Mouse (Mus musculus) C2C12 (cell line): ENCODE measurements around the gene Tsc22d1. TPM values are rescaled to one million over a fixed set of nuclear protein-coding genes. Genes with fewer than 3 reads are reported as not detected.

Source experiments
- H3K27me3 ChIP-seq: one replicate; pipeline ENCODE4 v1.6.1; 2011; ENCODE audit not compliant: control insufficient read depth, insufficient read depth, insufficient read length
- H3K36me3 ChIP-seq: one replicate; pipeline ENCODE4 v1.6.1; 2011; ENCODE audit not compliant: control insufficient read depth, insufficient read depth
- H3K4me3 ChIP-seq: one replicate; pipeline ENCODE4 v1.5.1; 2011; ENCODE audit warnings: mild to moderate bottlenecking, control low read depth; ENCODE audit not compliant: poor library complexity, insufficient read depth, severe bottlenecking
- H3K79me2 ChIP-seq: one replicate; pipeline ENCODE4 v1.6.1; 2011; ENCODE audit not compliant: control insufficient read depth, insufficient read depth
- H3K79me3 ChIP-seq: one replicate; pipeline ENCODE4 v1.6.1; 2011; ENCODE audit warnings: low read depth, control low read depth
- H3ac ChIP-seq: one replicate; pipeline ENCODE3; 2011; ENCODE audit warnings: low read depth; ENCODE audit not compliant: control insufficient read depth, insufficient read length
- CEBPB ChIP-seq: IDR thresholded peaks from one replicate; pipeline ENCODE4 v1.6.1; 2011; ENCODE audit warnings: low read depth, mild to moderate bottlenecking, control low read depth, moderate library complexity
- CTCF ChIP-seq: IDR thresholded peaks from one replicate; pipeline ENCODE4 v1.5.1; 2011; ENCODE audit not compliant: control insufficient read depth, insufficient read depth, insufficient read length
- FOSL1 ChIP-seq: IDR thresholded peaks from one replicate; pipeline ENCODE4 v1.8.0; 2011; ENCODE audit warnings: mild to moderate bottlenecking, low read length; ENCODE audit not compliant: poor library complexity, insufficient read depth, severe bottlenecking
- MAX ChIP-seq: IDR thresholded peaks from one replicate; pipeline ENCODE4 v1.6.1; 2011; ENCODE audit warnings: mild to moderate bottlenecking, control low read depth
- MYOD1 ChIP-seq: IDR thresholded peaks from one replicate; pipeline ENCODE4 v1.6.1; 2011; ENCODE audit warnings: low read depth; ENCODE audit not compliant: control insufficient read depth, insufficient read length
- MYOG ChIP-seq: IDR thresholded peaks from one replicate; pipeline ENCODE4 v1.6.1; 2011; ENCODE audit not compliant: control insufficient read depth, insufficient read length; ENCODE audit errors: extremely low read depth
- USF1 ChIP-seq: IDR thresholded peaks from one replicate; pipeline ENCODE4 v1.6.1; 2011; ENCODE audit warnings: low read depth, mild to moderate bottlenecking, control low read depth, moderate library complexity
- polyA plus RNA-seq: library from polyadenylated mRNA; unstranded; fragments of >200 nt; fragmentation: generic; extraction: Trizol; gene quantifications from one replicate; pipeline ENCODE4 v1.2.1, GENCODE M21; 2012; ENCODE audit warnings: missing spikeins

Gene Tsc22d1
- polyA plus RNA-seq, 1 experiment, result 546 TPM

DNA sequence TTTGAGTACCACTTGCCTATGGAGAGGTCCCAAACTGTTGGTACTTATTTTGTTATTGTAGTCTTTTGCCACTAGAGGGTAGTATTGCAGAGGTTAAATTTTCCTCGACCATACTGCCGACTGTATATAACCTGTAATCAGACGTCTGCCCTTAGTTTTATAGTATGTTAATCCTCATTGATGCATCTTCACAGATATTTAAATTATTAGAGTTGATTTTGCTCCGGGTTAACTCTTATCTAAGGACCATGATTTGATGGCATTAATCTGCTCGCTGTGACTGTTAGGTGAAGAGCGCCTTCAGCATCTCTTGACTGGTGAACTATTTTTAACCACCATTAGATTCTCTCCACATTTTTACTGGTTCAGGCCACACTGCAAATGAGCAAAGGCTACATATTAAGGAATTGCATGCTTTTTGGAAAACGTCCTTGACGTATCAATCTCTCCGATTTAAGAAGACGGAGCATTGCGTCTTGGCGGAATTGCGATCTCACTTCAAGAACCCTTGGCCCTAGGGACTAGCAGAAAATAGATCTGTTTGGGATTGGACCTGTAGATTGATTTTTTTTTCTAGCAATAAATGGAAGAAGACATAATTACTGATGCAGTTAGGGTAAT is 88.6 kb downstream of the Tsc22d1 start:
- Histone ChIP-seq H3K4me3 (no peak overlapping the region), H3K79me3 (peaks cover 38% of the 10 kb centered on the region)

DNA sequence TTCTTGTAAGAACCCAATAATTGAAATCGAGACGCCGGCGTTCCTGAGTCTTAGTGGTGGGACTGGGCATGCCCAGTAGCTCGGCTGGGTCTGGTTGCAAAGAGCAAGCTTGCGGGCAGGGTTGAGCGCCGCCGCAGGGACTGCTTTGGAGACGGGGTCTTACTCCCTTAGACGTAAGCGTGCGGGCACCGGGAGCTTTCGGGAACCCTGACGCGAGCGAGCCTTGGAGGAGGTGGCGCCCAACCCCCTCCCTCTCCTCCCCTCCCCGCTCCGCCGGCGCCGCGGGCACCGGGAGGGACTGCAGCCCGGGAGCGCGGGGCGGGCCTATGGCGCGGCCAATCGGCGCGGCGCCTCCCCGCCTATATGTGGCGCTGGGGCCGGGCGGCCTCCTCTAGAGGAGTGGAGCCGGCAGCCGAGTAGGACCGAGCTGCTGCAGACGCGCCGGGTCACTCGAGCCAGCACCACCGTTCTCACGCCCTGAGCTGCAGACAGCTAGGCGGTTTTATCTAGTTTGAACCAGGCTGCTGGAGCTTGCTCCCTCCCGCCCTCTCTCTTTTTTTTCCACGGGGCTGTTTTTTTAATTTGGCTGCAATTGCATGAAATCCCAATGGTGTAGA is 89.5 kb downstream of the Tsc22d1 start:
- H3K36me3 ChIP-seq, result peaks cover 36% of the 10 kb centered on the region
- H3K4me3 ChIP-seq, result peak overlapping the region; percentile 89
- TF ChIP-seq MAX (peak; percentile 65), CEBPB (no peak)
- H3K27me3 ChIP-seq, result no peaks in the 10 kb centered on the region
- H3ac ChIP-seq, result peak overlapping the region; percentile 97
- peaks cover 35% of the 10 kb centered on the region for H3K79me3 ChIP-seq
- H3K79me2 ChIP-seq, result peaks cover 72% of the 10 kb centered on the region

More for the DNA sequence above, 88.6 kb downstream of the Tsc22d1 start:
- TF ChIP-seq FOSL1 (no peak), MAX (no peak), CEBPB (no peak), USF1 (no peak), CTCF (no peak), MYOG (no peak), MYOD1 (no peak)
- Histone ChIP-seq H3ac (no peak overlapping the region), H3K79me2 (peaks cover 81% of the 10 kb centered on the region), H3K36me3 (peaks cover 36% of the 10 kb centered on the region), H3K27me3 (no peaks in the 10 kb centered on the region)

DNA sequence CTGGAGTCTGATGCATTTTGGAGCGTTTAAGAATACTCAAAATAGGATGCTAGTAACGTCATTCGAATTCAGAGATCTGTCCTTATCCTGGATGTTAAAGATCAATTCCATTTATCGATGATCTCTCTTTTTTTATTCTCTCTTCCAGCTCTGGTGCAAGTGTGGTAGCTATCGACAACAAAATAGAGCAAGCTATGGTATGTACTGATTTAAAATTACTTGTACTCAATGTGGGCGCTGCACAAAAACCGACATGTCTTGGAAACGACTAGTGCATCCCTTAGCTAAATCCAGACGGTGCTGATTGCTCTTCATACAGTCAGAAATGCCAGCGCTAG is 90.3 kb downstream of the Tsc22d1 start:
- peaks cover 38% of the 10 kb centered on the region for H3K36me3 ChIP-seq
- H3K4me3 ChIP-seq, result peak overlapping the region; percentile 89
- peak overlapping the region; percentile 97 for H3ac ChIP-seq
- TF ChIP-seq MAX, result no peak
- no peak for TF ChIP-seq MYOG
- TF ChIP-seq CTCF, result no peak
- TF ChIP-seq USF1, result no peak
- TF ChIP-seq MYOD1, result no peak
- TF ChIP-seq CEBPB, result no peak
- TF ChIP-seq FOSL1, result no peak
- H3K79me2 ChIP-seq, result peaks cover 64% of the 10 kb centered on the region
- H3K79me3 ChIP-seq, result peaks cover 33% of the 10 kb centered on the region
- no peaks in the 10 kb centered on the region for H3K27me3 ChIP-seq

DNA sequence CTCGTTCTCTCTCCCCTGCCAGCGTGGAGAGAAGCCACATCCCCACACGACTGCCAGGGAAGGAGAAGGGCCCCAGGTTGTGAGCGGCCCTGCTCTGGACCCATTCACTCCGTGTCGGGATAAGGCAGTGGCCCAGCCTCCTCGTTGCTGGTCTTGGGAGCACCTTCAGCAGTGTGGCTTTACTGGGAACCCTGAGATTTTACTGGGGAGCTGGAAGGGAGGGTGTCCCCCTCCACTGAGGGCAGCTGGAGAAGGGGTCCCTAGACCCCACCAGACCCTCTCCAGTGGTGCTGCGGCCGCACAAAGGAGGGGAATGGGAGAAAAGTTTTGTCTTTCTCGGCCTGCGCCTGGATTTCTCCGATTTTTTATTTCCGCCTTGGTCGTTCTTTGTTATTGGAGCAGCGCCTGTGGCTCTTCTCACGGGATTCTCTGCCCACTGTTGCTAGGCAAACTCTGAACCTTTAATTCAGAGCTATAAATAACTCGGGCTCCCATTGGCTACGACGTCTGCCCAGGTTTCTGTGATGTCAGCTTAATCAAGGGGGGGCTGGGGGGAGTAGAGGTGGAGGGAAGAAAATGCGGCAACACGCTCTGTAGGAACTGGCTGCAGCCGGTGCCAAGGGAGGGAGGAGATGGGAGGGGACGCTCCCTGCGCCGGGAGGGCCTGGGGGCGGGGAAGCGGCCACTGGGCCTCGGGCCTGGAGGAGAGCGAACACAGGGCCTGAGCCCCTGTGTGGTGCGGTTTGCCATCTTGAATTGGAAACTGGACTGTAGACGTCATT is 90.9 kb downstream of the Tsc22d1 start:
- Histone ChIP-seq H3K79me3 (peaks cover 31% of the 10 kb centered on the region), H3K4me3 (peak overlapping the region; percentile 89), H3K27me3 (no peaks in the 10 kb centered on the region), H3K79me2 (peaks cover 58% of the 10 kb centered on the region), H3ac (peak overlapping the region; percentile 97), H3K36me3 (peaks cover 38% of the 10 kb centered on the region)
- no peak for TF ChIP-seq MYOD1
- no peak for TF ChIP-seq CEBPB

DNA sequence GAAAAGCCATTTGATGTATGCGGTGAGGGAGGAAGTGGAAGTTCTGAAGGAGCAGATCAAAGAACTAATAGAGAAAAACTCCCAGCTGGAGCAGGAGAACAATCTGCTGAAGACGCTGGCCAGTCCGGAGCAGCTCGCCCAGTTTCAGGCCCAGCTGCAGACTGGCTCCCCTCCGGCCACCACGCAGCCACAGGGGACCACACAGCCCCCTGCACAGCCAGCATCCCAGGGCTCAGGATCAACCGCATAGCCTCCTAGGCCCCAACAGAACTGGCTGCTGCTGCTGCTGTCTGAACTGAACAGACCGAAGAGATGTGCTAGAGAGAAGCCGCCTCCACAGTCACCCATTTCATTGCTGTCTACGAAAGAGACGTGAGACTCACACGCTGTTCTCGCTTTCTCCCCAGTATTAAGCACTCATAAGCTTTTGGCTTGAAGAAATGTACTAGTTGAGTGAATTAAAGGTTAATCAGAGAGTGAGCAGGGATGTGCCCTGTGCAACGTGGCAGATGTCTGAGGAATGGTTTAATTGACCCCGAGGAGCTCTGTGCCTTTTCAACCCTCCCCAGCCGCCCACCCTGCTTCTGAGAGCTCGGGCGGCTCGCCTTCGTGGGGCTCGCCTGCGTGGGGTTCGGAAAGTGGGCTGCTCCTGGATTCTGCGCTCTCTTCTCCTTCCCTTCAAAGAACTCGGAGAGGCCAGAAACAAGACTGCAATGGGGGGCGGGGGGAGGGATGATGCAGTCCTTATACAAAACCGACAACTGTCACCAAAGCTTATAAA is 91.9 kb downstream of the Tsc22d1 start:
- H3ac ChIP-seq, result peak overlapping the region; percentile 59
- no peak for TF ChIP-seq CEBPB
- TF ChIP-seq CTCF, result no peak
- TF ChIP-seq USF1, result no peak
- TF ChIP-seq MYOG, result no peak
- no peak for TF ChIP-seq MAX
- TF ChIP-seq MYOD1, result no peak
- no peak for TF ChIP-seq FOSL1
- H3K79me3 ChIP-seq, result peaks cover 31% of the 10 kb centered on the region
- H3K4me3 ChIP-seq, result peak overlapping the region; percentile 89
- H3K79me2 ChIP-seq, result peaks cover 48% of the 10 kb centered on the region
- H3K27me3 ChIP-seq, result no peaks in the 10 kb centered on the region
- peaks cover 38% of the 10 kb centered on the region for H3K36me3 ChIP-seq

DNA sequence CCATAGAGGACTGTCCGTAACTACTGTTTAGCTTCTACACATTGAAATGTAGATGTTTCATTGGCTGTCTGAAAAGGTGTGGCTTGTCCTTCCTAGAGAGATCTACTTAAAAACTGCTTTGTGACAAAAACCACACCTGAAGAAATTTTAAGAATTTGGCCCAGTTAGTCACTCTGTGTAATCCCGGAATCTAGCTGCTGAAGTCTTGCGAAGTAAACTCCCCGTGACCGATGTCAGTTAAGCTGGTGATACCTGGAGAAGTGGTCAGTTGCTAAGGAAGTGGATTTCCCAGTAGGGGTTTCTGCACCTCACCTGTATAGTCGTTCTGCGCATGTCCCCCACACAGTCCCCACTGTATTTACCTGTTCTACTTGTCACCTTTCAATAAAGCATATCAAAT is 92.6 kb downstream of the Tsc22d1 start:
- no peak overlapping the region for H3K4me3 ChIP-seq
- H3K79me2 ChIP-seq, result peaks cover 41% of the 10 kb centered on the region
- H3K27me3 ChIP-seq, result no peaks in the 10 kb centered on the region
- no peak overlapping the region for H3ac ChIP-seq
- H3K36me3 ChIP-seq, result peaks cover 38% of the 10 kb centered on the region
- peaks cover 31% of the 10 kb centered on the region for H3K79me3 ChIP-seq
- TF ChIP-seq CTCF, result no peak
- TF ChIP-seq CEBPB, result no peak
- no peak for TF ChIP-seq MAX
- TF ChIP-seq USF1, result no peak
- TF ChIP-seq MYOD1, result no peak
- TF ChIP-seq MYOG, result no peak
- TF ChIP-seq FOSL1, result no peak
